Mouse (Mus musculus): Measurements from ENCODE around the gene Nr2c1.

DNA sequence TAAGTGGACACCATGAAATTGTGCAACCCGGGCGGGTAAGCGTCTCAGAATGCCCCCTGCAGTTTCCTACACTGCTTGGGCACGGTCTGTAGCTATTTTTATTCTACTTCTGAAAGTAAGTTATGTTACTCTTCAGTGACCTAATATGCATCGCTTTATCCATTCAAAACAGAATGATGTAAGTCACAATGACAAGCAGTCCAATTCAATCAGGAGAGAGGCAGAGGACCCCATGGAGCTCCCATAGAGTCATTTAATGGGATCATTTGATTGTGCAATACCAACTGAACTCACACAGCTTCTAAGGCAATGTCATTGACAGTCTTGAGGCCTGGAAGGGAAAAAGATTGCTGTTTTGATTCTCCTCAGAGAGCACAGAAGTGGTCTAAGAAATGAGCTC lies 24.2 kb upstream of the Nr2c1 start:
- no peak for TF ChIP-seq GATA1 (IDR thresholded peaks at IDR 0.05; ENCODE audit: borderline replicate concordance, low read length)
- no peak for TF ChIP-seq FLI1 (IDR thresholded peaks at IDR 0.05; ENCODE audit: low read length)
